Mouse (Mus musculus) MEL (cell line): ENCODE measurements around the gene Spns1. TPM values are rescaled to one million over a fixed set of nuclear protein-coding genes. Genes with fewer than 3 reads are reported as not detected.

ENCODE experiments used
- DNase-seq: peaks from one replicate; pipeline ENCODE4 v3.0.0; 2011; ENCODE audit warnings: low read depth, low spot score
- H3K27ac ChIP-seq: 2 replicates; pipeline ENCODE4 v1.5.1; 2012; ENCODE audit warnings: low read depth, mild to moderate bottlenecking, control low read depth, low read length, moderate library complexity; ENCODE audit not compliant: control insufficient read depth
- H3K27me3 ChIP-seq, 2 experiments: fragments of 150-350 bp in 1 of 2; sonication (generic) in 1 of 2; 2 replicates each; pipeline ENCODE4 v1.6.1; 2012; ENCODE audit warnings: low read length in 2 of 2, mild to moderate bottlenecking in 2 of 2, improper control_type of control experiment in 1 of 2, moderate library complexity in 1 of 2; ENCODE audit not compliant: insufficient read depth in 2 of 2, control insufficient read depth in 1 of 2
- H3K36me3 ChIP-seq, 2 experiments: 2 replicates each; pipeline ENCODE4 v1.6.1; 2012 to 2014; ENCODE audit warnings: low read length in 2 of 2, improper control_type of control experiment in 1 of 2, inconsistent platforms in 1 of 2, mild to moderate bottlenecking in 1 of 2; ENCODE audit not compliant: insufficient read depth in 2 of 2, control insufficient read depth in 1 of 2
- H3K4me1 ChIP-seq, 2 experiments: fragments of 150-350 bp in 1 of 2; sonication (generic) in 1 of 2; 2 replicates each; pipeline ENCODE4 v1.6.1; 2012; ENCODE audit warnings: low read length in 2 of 2, improper control_type of control experiment in 1 of 2, mild to moderate bottlenecking in 1 of 2; ENCODE audit not compliant: insufficient read depth in 2 of 2, control insufficient read depth in 1 of 2
- H3K4me3 ChIP-seq, 2 experiments: fragments of 150-350 bp in 1 of 2; sonication (generic) in 1 of 2; 2 replicates each; pipeline ENCODE4 v1.5.1; 2012; ENCODE audit warnings: low read depth in 2 of 2, low read length in 2 of 2, mild to moderate bottlenecking in 2 of 2, moderate library complexity in 2 of 2, control low read depth in 1 of 2, improper control_type of control experiment in 1 of 2; ENCODE audit not compliant: control insufficient read depth in 1 of 2, insufficient read depth in 1 of 2
- H3K79me2 ChIP-seq: 2 replicates; pipeline ENCODE4 v1.6.1; 2012; ENCODE audit warnings: mild to moderate bottlenecking, low read length, moderate library complexity; ENCODE audit not compliant: control insufficient read depth, poor library complexity, insufficient read depth
- H3K9ac ChIP-seq: 2 replicates; pipeline ENCODE4 v1.6.1; 2012; ENCODE audit warnings: low read depth, mild to moderate bottlenecking, control low read depth, low read length, moderate library complexity; ENCODE audit not compliant: control insufficient read depth, poor library complexity, severe bottlenecking
- H3K9me3 ChIP-seq: fragments of 150-350 bp; sonication (generic); replicated peaks from 2 replicates; pipeline ENCODE4 v1.6.1; 2012; ENCODE audit warnings: mild to moderate bottlenecking, low read length, improper control_type of control experiment, moderate library complexity; ENCODE audit not compliant: insufficient read depth
- CTCF ChIP-seq, 3 experiments: IDR thresholded peaks in 2 of 3; conservative IDR thresholded peaks in 1 of 3; 2 replicates each; pipeline ENCODE4 v1.5.1; 2011 to 2012; ENCODE audit warnings: low read length in 3 of 3, low read depth in 2 of 3, mild to moderate bottlenecking in 2 of 3, improper control_type of control experiment in 1 of 3, inconsistent platforms in 1 of 3, mixed read lengths in 1 of 3, moderate library complexity in 1 of 3; ENCODE audit not compliant: control insufficient read depth in 1 of 3, insufficient read depth in 1 of 3, poor library complexity in 1 of 3, severe bottlenecking in 1 of 3
- ELF1 ChIP-seq: IDR thresholded peaks from 2 replicates; pipeline ENCODE4 v1.6.1; 2014; ENCODE audit warnings: low read depth, mild to moderate bottlenecking, inconsistent platforms, low read length, improper control_type of control experiment, moderate library complexity
- EP300 ChIP-seq, 2 experiments: IDR thresholded peaks; 2 replicates each; pipeline ENCODE4 v1.6.1; 2011; ENCODE audit warnings: improper control_type of control experiment in 2 of 2, low read length in 2 of 2, low read depth in 1 of 2, mild to moderate bottlenecking in 1 of 2
- ETS1 ChIP-seq: IDR thresholded peaks from 2 replicates; pipeline ENCODE4 v1.6.1; 2012; ENCODE audit warnings: low read depth, mild to moderate bottlenecking, inconsistent platforms, low read length, improper control_type of control experiment, moderate library complexity
- GATA1 ChIP-seq: IDR thresholded peaks from 2 replicates; pipeline ENCODE4 v1.6.1; 2011; ENCODE audit warnings: low read depth, low read length, improper control_type of control experiment
- JUND ChIP-seq: IDR thresholded peaks from 2 replicates; pipeline ENCODE4 v1.6.1; 2011; ENCODE audit warnings: low read depth, mild to moderate bottlenecking, improper control_type of control experiment, low read length
- MAFK ChIP-seq: IDR thresholded peaks from 2 replicates; pipeline ENCODE4 v1.6.1; 2011; ENCODE audit warnings: low read depth, mild to moderate bottlenecking, low read length, improper control_type of control experiment, borderline replicate concordance
- MAX ChIP-seq: IDR thresholded peaks from 2 replicates; pipeline ENCODE4 v1.6.1; 2011; ENCODE audit warnings: low read length, improper control_type of control experiment
- MEF2A ChIP-seq: IDR thresholded peaks from 2 replicates; pipeline ENCODE4 v1.6.1; 2014; ENCODE audit warnings: low read depth, mild to moderate bottlenecking, inconsistent platforms, low read length, improper control_type of control experiment; ENCODE audit not compliant: poor library complexity, insufficient replicate concordance, severe bottlenecking; ENCODE audit errors: extremely low read depth
- MXI1 ChIP-seq: IDR thresholded peaks from 2 replicates; pipeline ENCODE4 v1.6.1; 2011; ENCODE audit warnings: mild to moderate bottlenecking, low read depth, low read length, improper control_type of control experiment
- MYB ChIP-seq: IDR thresholded peaks from 2 replicates; pipeline ENCODE4 v1.6.1; 2011; ENCODE audit warnings: mild to moderate bottlenecking, low read depth, low read length, improper control_type of control experiment
- NELFE ChIP-seq: IDR thresholded peaks from 2 replicates; pipeline ENCODE4 v1.6.1; 2011; ENCODE audit warnings: low read depth, low read length, improper control_type of control experiment
- RAD21 ChIP-seq: IDR thresholded peaks from 2 replicates; pipeline ENCODE4 v1.6.1; 2011; ENCODE audit warnings: mild to moderate bottlenecking, low read depth, low read length, improper control_type of control experiment
- RCOR1 ChIP-seq: IDR thresholded peaks from 2 replicates; pipeline ENCODE4 v1.6.1; 2012; ENCODE audit warnings: low read depth, mild to moderate bottlenecking, inconsistent platforms, low read length, improper control_type of control experiment
- SIN3A ChIP-seq: IDR thresholded peaks from 2 replicates; pipeline ENCODE4 v1.6.1; 2012; ENCODE audit warnings: low read length, improper control_type of control experiment, inconsistent platforms
- SMC3 ChIP-seq: IDR thresholded peaks from 2 replicates; pipeline ENCODE4 v1.6.1; 2011; ENCODE audit warnings: low read depth, low read length, improper control_type of control experiment
- TAL1 ChIP-seq: IDR thresholded peaks from 2 replicates; pipeline ENCODE4 v1.6.1; 2012; ENCODE audit warnings: mild to moderate bottlenecking, inconsistent platforms, low read length, moderate library complexity, mixed read lengths
- TBP ChIP-seq: IDR thresholded peaks from 2 replicates; pipeline ENCODE4 v1.8.0; 2011; ENCODE audit warnings: low read depth, low read length, improper control_type of control experiment
- TCF12 ChIP-seq: IDR thresholded peaks from 2 replicates; pipeline ENCODE4 v1.6.1; 2014; ENCODE audit warnings: low read depth, mild to moderate bottlenecking, inconsistent platforms, low read length, improper control_type of control experiment, moderate library complexity
- UBTF ChIP-seq: IDR thresholded peaks from 2 replicates; pipeline ENCODE4 v1.6.1; 2012; ENCODE audit warnings: low read depth, mild to moderate bottlenecking, inconsistent platforms, low read length, improper control_type of control experiment, moderate library complexity, borderline replicate concordance; ENCODE audit not compliant: insufficient read depth
- ZNF384 ChIP-seq: IDR thresholded peaks from 2 replicates; pipeline ENCODE4 v1.6.1; 2012; ENCODE audit warnings: low read depth, mild to moderate bottlenecking, inconsistent platforms, low read length, improper control_type of control experiment
- polyA plus RNA-seq, 2 experiments: library from polyadenylated mRNA; stranded (reverse) in 1 of 2; unstranded in 1 of 2; fragments of >175 nt in 1 of 2; fragments of >200 nt in 1 of 2; gene quantifications; 2 replicates each; pipeline versions ENCODE4 v1.2.1 to v1.2.4; 2012; ENCODE audit warnings: low replicate concordance in 2 of 2, low read depth in 1 of 2; ENCODE audit not compliant: insufficient read length in 2 of 2, insufficient read depth in 1 of 2, missing spikeins in 1 of 2
- total RNA-seq: library from RNA; depleted of rRNA; stranded (reverse); fragments of 300-350 nt; gene quantifications from 2 replicates; pipeline ENCODE4 v1.2.3, GENCODE M21; 2012

The Spns1 gene
- total and polyA plus RNA-seq, 3 experiments, result 28.9 to 81.6 TPM; not detected in 1

GRCm38 (mm10) chr7:126348293-126348692, 29.0 kb downstream of the Spns1 start:
- no peaks in the 10 kb centered on the region for H3K79me2 ChIP-seq
- H3K27ac ChIP-seq, result 0 out of 2 replicates have a peak overlapping the region, but pooled peaks have one; percentile 3
- 0 out of 2 replicates have a peak overlapping the region, but pooled peaks have one; percentile 5 for H3K9ac ChIP-seq
- no peaks in the 10 kb centered on the region for H3K9me3 ChIP-seq
- H3K4me3 ChIP-seq, result no peak overlapping the region
- TF ChIP-seq TAL1 (peak; percentile 86), MXI1 (no peak), MYB (no peak), JUND (no peak), SMC3 (0 out of 2 replicates have a peak, but pooled peaks have one; percentile 11), TCF12 (peak; percentile 84), NELFE (no peak), GATA1 (peak; percentile 77), RCOR1 (peak; percentile 73), MAFK (no peak), RAD21 (peak; percentile 20; the same call in 1 of the 2 replicates), EP300 (IDR thresholded peaks at IDR 0.05; ENCODE audit: low read depth in 1 of 2, low read length in 2 of 2) (peak; percentile 59 to 81), UBTF (no peak), MAX (no peak), TBP (no peak), SIN3A (peak; percentile 15; the same call in 1 of the 2 replicates), MEF2A (no peak), ETS1 (peak; percentile 35; the same call in 1 of the 2 replicates), ZNF384 (peak; percentile 87), CTCF (IDR thresholded peaks at IDR 0.05 in 2 of 3, conservative IDR thresholded peaks at IDR 0.05 in 1 of 3; ENCODE audit: control insufficient read depth in 1 of 3, insufficient read depth in 1 of 3, low read depth in 2 of 3, low read length in 3 of 3, poor library complexity in 1 of 3, severe bottlenecking in 1 of 3) (peak in 2 of 3 experiments; percentile 5 to 24; a peak in 2 of 6 replicates)
- peaks cover 0 to 10% of the 10 kb centered on the region in 2 experiments; a peak in 2 of 4 replicates for H3K36me3 ChIP-seq
- no peaks in the 10 kb centered on the region; a peak in 1 of 4 replicates for H3K27me3 ChIP-seq
- H3K4me1 ChIP-seq, result peaks cover 0 to 10% of the 10 kb centered on the region in 2 experiments; a peak in 2 of 4 replicates
- DNase-seq, result peak; percentile 76

- Histone ChIP-seq H3K4me1 (peaks cover 0 to 10% of the 10 kb centered on the region in 2 experiments; a peak in 2 of 4 replicates), H3K79me2 (no peaks in the 10 kb centered on the region), H3K4me3 (no peak overlapping the region), H3K36me3 (peaks cover 0 to 8% of the 10 kb centered on the region in 2 experiments; a peak in 2 of 4 replicates), H3K27ac (no peak overlapping the region), H3K9ac (no peak overlapping the region), H3K9me3 (no peaks in the 10 kb centered on the region), H3K27me3 (no peaks in the 10 kb centered on the region; a peak in 1 of 4 replicates)
- TF ChIP-seq CTCF (IDR thresholded peaks at IDR 0.05 in 2 of 3, conservative IDR thresholded peaks at IDR 0.05 in 1 of 3; ENCODE audit: control insufficient read depth in 1 of 3, insufficient read depth in 1 of 3, low read depth in 2 of 3, low read length in 3 of 3, poor library complexity in 1 of 3, severe bottlenecking in 1 of 3) (peak in 1 of 3 experiments; percentile 16; a peak in 1 of 6 replicates), ELF1 (no peak)
- DNase-seq, result no peak
Observed at GRCm38 (mm10) chr7:126347098-126347497, 30.2 kb downstream of the Spns1 start.
